Mouse (Mus musculus) testis, adult 2 months (tissue): ENCODE data around the gene Myo1d.

Experiments used
- CTCF ChIP-seq: fragments of 200-500 bp; IDR thresholded peaks from 2 replicates; pipeline ENCODE4 v1.5.1; 2012; ENCODE audit warnings: low read depth, mild to moderate bottlenecking, inconsistent platforms, low read length, moderate library complexity; ENCODE audit not compliant: control insufficient read depth, insufficient read depth, insufficient replicate concordance
- POLR2A ChIP-seq: fragments of 200-500 bp; IDR thresholded peaks from 2 replicates; pipeline ENCODE4 v1.6.1; 2012; ENCODE audit warnings: low read depth, mild to moderate bottlenecking, inconsistent platforms, low read length, moderate library complexity; ENCODE audit not compliant: control insufficient read depth

DNA sequence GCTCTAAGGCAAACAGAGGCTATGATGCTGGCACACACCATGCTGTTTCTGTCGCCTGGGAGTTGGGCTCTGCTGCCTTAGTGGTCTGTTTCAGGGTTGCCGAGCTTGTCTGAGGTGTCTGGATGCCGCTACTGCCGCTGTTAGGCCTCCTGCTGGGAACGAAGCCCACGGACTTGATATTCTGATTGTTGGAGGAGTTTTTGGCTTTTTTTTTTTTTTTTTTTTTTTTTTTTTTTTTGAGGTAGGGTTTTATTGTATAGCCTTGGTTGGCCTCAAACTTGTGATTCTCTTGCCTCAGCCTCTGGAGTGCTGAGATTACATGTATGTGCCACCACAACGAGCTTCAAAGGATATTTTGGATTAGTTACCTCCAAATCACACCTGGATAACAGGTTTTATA lies 106.8 kb downstream of the Myo1d start:
- no peak for TF ChIP-seq POLR2A
- TF ChIP-seq CTCF: no peak
